Mouse (Mus musculus): ENCODE data around the gene Hsp90b1. TPM values are rescaled to one million over a fixed set of nuclear protein-coding genes. Genes with fewer than 3 reads are reported as not detected.

Gene Hsp90b1
- polyA plus RNA-seq (2015; fragmentation: Nextera tagmentation; extraction: Ambion mirVana) = 341 and 372 TPM in 2 replicates

- H3K36me3 ChIP-seq (ENCODE audit: poor library complexity, severe bottlenecking) = peaks cover 26% of the 10 kb centered on the region
- H3K4me2 ChIP-seq = peak within 1 kb of the TSS; percentile 93
- H3K4me1 ChIP-seq = peaks cover 47% of the 10 kb centered on the region
- peak; percentile 98 for ATAC-seq
- H3K27ac ChIP-seq = peak within 1 kb of the TSS; percentile 94
- peak within 1 kb of the TSS; percentile 95 for H3K9ac ChIP-seq
- H3K4me3 ChIP-seq = peak within 1 kb of the TSS; percentile 91
- under 1% methylated on average over 51 of the region's 51 CpGs for WGBS
- no peaks in the 10 kb centered on the region for H3K9me3 ChIP-seq (replicated peaks)
- no peaks in the 10 kb centered on the region for H3K27me3 ChIP-seq
Observed at GRCm38 (mm10) chr10:86705318-86705921, at the start of gene Hsp90b1, which contains the start of gene Ttc41. Gene Hsp90b1, minus strand, starts transcription at chr10:86705509. Gene Ttc41, plus strand, starts transcription at chr10:86705811.

- no peak for ATAC-seq
- H3K4me1 ChIP-seq = no peaks in the 10 kb centered on the region
- WGBS = 88% methylated on average over 7 of the region's 7 CpGs
Observed at GRCm38 (mm10) chr10:86744306-86744705, 39.0 kb upstream of the Hsp90b1 start.

GRCm38 (mm10) chr10:86742918-86743317 is 37.6 kb upstream of the Hsp90b1 start:
- no peak for ATAC-seq
- H3K4me1 ChIP-seq = no peaks in the 10 kb centered on the region
- WGBS = 90% methylated on average over 2 of the region's 2 CpGs
- H3K27ac ChIP-seq = no peak overlapping the region
- no peaks in the 10 kb centered on the region for H3K27me3 ChIP-seq
- no peak overlapping the region for H3K4me2 ChIP-seq
- no peak overlapping the region for H3K9ac ChIP-seq
- no peaks in the 10 kb centered on the region for H3K9me3 ChIP-seq (replicated peaks)
- no peak overlapping the region for H3K4me3 ChIP-seq
- H3K36me3 ChIP-seq (ENCODE audit: poor library complexity, severe bottlenecking) = no peaks in the 10 kb centered on the region

More at GRCm38 (mm10) chr10:86744306-86744705, 39.0 kb upstream of the Hsp90b1 start:
- H3K27ac ChIP-seq = no peak overlapping the region
- no peaks in the 10 kb centered on the region for H3K9me3 ChIP-seq (replicated peaks)
- no peak overlapping the region for H3K4me3 ChIP-seq
- H3K36me3 ChIP-seq (ENCODE audit: poor library complexity, severe bottlenecking) = no peaks in the 10 kb centered on the region
- H3K27me3 ChIP-seq = no peaks in the 10 kb centered on the region
- no peak overlapping the region for H3K4me2 ChIP-seq
- H3K9ac ChIP-seq = no peak overlapping the region

- Histone ChIP-seq H3K9me3 (replicated peaks) (no peaks in the 10 kb centered on the region), H3K4me3 (no peak overlapping the region), H3K4me1 (no peaks in the 10 kb centered on the region), H3K27ac (no peak overlapping the region), H3K4me2 (no peak overlapping the region), H3K9ac (no peak overlapping the region), H3K36me3 (ENCODE audit: poor library complexity, severe bottlenecking) (no peaks in the 10 kb centered on the region), H3K27me3 (no peaks in the 10 kb centered on the region)
- ATAC-seq = no peak
- 93% methylated on average over 4 of the region's 4 CpGs for WGBS
Observed at GRCm38 (mm10) chr10:86735036-86735435, 29.7 kb upstream of the Hsp90b1 start.

GRCm38 (mm10) chr10:86731500-86731863 is 26.2 kb upstream of the Hsp90b1 start:
- ATAC-seq = no peak
- 60% methylated on average over 2 of the region's 2 CpGs for WGBS

GRCm38 (mm10) chr10:86730823-86731499 is 25.7 kb upstream of the Hsp90b1 start:
- no peaks in the 10 kb centered on the region for H3K9me3 ChIP-seq (replicated peaks)
- WGBS = 14% methylated on average over 22 of the region's 22 CpGs
- H3K4me3 ChIP-seq = peak overlapping the region; percentile 49
- peak overlapping the region; percentile 61 for H3K9ac ChIP-seq
- peak overlapping the region; percentile 66 for H3K4me2 ChIP-seq
- no peaks in the 10 kb centered on the region for H3K36me3 ChIP-seq (ENCODE audit: poor library complexity, severe bottlenecking)
- peak; percentile 61 for ATAC-seq
- H3K27ac ChIP-seq = no peak overlapping the region
- peaks cover 9% of the 10 kb centered on the region for H3K4me1 ChIP-seq
- H3K27me3 ChIP-seq = no peaks in the 10 kb centered on the region

More at GRCm38 (mm10) chr10:86731500-86731863, 26.2 kb upstream of the Hsp90b1 start:
- Histone ChIP-seq H3K36me3 (ENCODE audit: poor library complexity, severe bottlenecking) (no peaks in the 10 kb centered on the region), H3K4me1 (peaks cover 9% of the 10 kb centered on the region), H3K4me2 (no peak overlapping the region), H3K27me3 (no peaks in the 10 kb centered on the region), H3K4me3 (no peak overlapping the region), H3K9ac (no peak overlapping the region), H3K9me3 (replicated peaks) (no peaks in the 10 kb centered on the region), H3K27ac (no peak overlapping the region)

GRCm38 (mm10) chr10:86728176-86728575 is 22.9 kb upstream of the Hsp90b1 start:
- Histone ChIP-seq H3K27ac (no peak overlapping the region), H3K9me3 (replicated peaks) (no peaks in the 10 kb centered on the region), H3K4me2 (no peak overlapping the region), H3K27me3 (no peaks in the 10 kb centered on the region), H3K9ac (no peak overlapping the region), H3K4me1 (peaks cover 9% of the 10 kb centered on the region), H3K36me3 (ENCODE audit: poor library complexity, severe bottlenecking) (no peaks in the 10 kb centered on the region), H3K4me3 (no peak overlapping the region)
- ATAC-seq = no peak
- WGBS = 92% methylated on average over 3 of the region's 3 CpGs

- peak overlapping the region; percentile 57 for H3K4me2 ChIP-seq
- no peak overlapping the region for H3K27ac ChIP-seq
- H3K4me3 ChIP-seq = peak overlapping the region; percentile 26; the same call in 1 of the 2 replicates
- no peaks in the 10 kb centered on the region for H3K27me3 ChIP-seq
- peak; percentile 79 for ATAC-seq
- 5% methylated on average over 12 of the region's 12 CpGs for WGBS
- no peaks in the 10 kb centered on the region for H3K36me3 ChIP-seq (ENCODE audit: poor library complexity, severe bottlenecking)
- H3K9me3 ChIP-seq (replicated peaks) = no peaks in the 10 kb centered on the region
- H3K9ac ChIP-seq = peak overlapping the region; percentile 65
- peaks cover 9% of the 10 kb centered on the region for H3K4me1 ChIP-seq
Observed at GRCm38 (mm10) chr10:86727548-86727980, 22.3 kb upstream of the Hsp90b1 start.

GRCm38 (mm10) chr10:86712156-86712555 is 6.8 kb upstream of the Hsp90b1 start:
- H3K9me3 ChIP-seq (replicated peaks) = no peaks in the 10 kb centered on the region; the same call in 1 of the 2 replicates
- no peak overlapping the region for H3K4me2 ChIP-seq
- no peak overlapping the region for H3K9ac ChIP-seq
- no peak for ATAC-seq
- no peaks in the 10 kb centered on the region for H3K27me3 ChIP-seq
- H3K4me3 ChIP-seq = no peak overlapping the region
- H3K4me1 ChIP-seq = no peaks in the 10 kb centered on the region
- no peaks in the 10 kb centered on the region for H3K36me3 ChIP-seq (ENCODE audit: poor library complexity, severe bottlenecking)
- H3K27ac ChIP-seq = no peak overlapping the region
- whole genome bisulfite sequencing = 87% methylated on average over 3 of the region's 3 CpGs

GRCm38 (mm10) chr10:86707134-86707533 is 1.8 kb upstream of the Hsp90b1 start:
- Histone ChIP-seq H3K4me1 (peaks cover 32% of the 10 kb centered on the region), H3K4me2 (peak overlapping the region; percentile 93), H3K27me3 (no peaks in the 10 kb centered on the region), H3K27ac (no peak overlapping the region), H3K36me3 (ENCODE audit: poor library complexity, severe bottlenecking) (peaks cover 11% of the 10 kb centered on the region), H3K4me3 (no peak overlapping the region), H3K9me3 (replicated peaks) (no peaks in the 10 kb centered on the region), H3K9ac (no peak overlapping the region)
- no peak for ATAC-seq
- WGBS = 87% methylated on average over 3 of the region's 3 CpGs

GRCm38 (mm10) chr10:86705922-86706752 is 828 bp upstream of the Hsp90b1 start:
- H3K9me3 ChIP-seq (replicated peaks) = no peaks in the 10 kb centered on the region
- ATAC-seq = peak; percentile 90
- peaks cover 40% of the 10 kb centered on the region for H3K4me1 ChIP-seq
- H3K4me2 ChIP-seq = peak overlapping the region; percentile 93
- peaks cover 19% of the 10 kb centered on the region for H3K36me3 ChIP-seq (ENCODE audit: poor library complexity, severe bottlenecking)
- H3K4me3 ChIP-seq = peak overlapping the region; percentile 91
- no peaks in the 10 kb centered on the region for H3K27me3 ChIP-seq
- H3K27ac ChIP-seq = peak overlapping the region; percentile 94
- 5% methylated on average over 33 of the region's 33 CpGs for WGBS
- H3K9ac ChIP-seq = peak overlapping the region; percentile 71

All from forebrain, embryonic 13.5 days (tissue).